Mouse (Mus musculus): ENCODE data around the gene Chrne.

- no peak for TF ChIP-seq CTCF (IDR thresholded peaks at IDR 0.05)
- no peak for TF ChIP-seq EP300 (IDR thresholded peaks at IDR 0.05)
These were observed 24.0 kb upstream of the Chrne start for GRCm38 (mm10) chr11:70643051-70643450.
